Mouse (Mus musculus) olfactory bulb, adult 2 months (tissue): ENCODE data around the gene St3gal3.

Experiments
- CTCF ChIP-seq: fragments of 200-500 bp; IDR thresholded peaks from 2 replicates; pipeline ENCODE4 v1.5.1; 2012; ENCODE audit warnings: low read depth, mild to moderate bottlenecking, low read length, moderate library complexity; ENCODE audit not compliant: insufficient read depth
- POLR2A ChIP-seq: fragments of 200-500 bp; IDR thresholded peaks from 2 replicates; pipeline ENCODE4 v1.6.1; 2012; ENCODE audit warnings: mild to moderate bottlenecking, low read depth, low read length, moderate library complexity; ENCODE audit not compliant: insufficient read depth

DNA sequence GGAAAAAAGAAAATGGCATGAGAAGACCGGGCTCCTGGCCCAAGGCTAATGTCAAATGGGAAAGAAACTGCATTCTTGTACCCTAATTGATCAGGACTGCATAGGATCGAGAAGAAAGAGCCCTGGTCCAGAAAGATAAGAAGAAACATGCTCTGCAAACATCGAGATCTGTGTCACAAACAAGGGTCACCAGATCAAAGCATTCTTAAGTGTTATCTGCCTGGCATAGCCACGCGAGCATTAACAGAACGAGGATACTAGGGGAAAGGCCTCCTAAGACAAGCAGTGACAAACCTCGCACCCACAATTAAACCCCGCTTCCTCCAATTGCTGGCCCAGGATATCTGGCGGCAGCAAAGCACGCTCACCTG lies 13.6 kb upstream of the St3gal3 start:
- TF ChIP-seq CTCF (no peak), POLR2A (no peak)
